Mouse (Mus musculus) liver, embryonic 16.5 days (tissue): ENCODE data around the gene Klhl10. TPM values are rescaled to one million over a fixed set of nuclear protein-coding genes. Genes with fewer than 3 reads are reported as not detected.

Experiments used
- ATAC-seq: fragments of 200-750 bp; cut with Nextera tagmentation; 2 replicates; pipeline ENCODE4 v1.8.0; 2017; ENCODE audit warnings: low read depth, mild to moderate bottlenecking, moderate number of reproducible peaks, moderate library complexity
- H3K27ac ChIP-seq: fragments of 300-500 bp; sonication (generic); 2 replicates; pipeline ENCODE4 v1.5.1; 2014; ENCODE audit warnings: mild to moderate bottlenecking, low read length
- H3K27me3 ChIP-seq: fragments of 300-500 bp; sonication (generic); 2 replicates; pipeline ENCODE4 v1.6.1; 2014; ENCODE audit warnings: low read depth, low read length, mixed read lengths; ENCODE audit not compliant: control insufficient read depth, insufficient read depth
- H3K36me3 ChIP-seq: fragments of 300-500 bp; sonication (generic); 2 replicates; pipeline ENCODE4 v1.6.1; 2014; ENCODE audit warnings: mild to moderate bottlenecking; ENCODE audit not compliant: control insufficient read depth, insufficient read depth
- H3K4me1 ChIP-seq: fragments of 300-500 bp; sonication (generic); 2 replicates; pipeline ENCODE4 v1.6.1; 2014; ENCODE audit warnings: low read depth, low read length, mixed read lengths; ENCODE audit not compliant: control insufficient read depth
- H3K4me2 ChIP-seq: fragments of 300-500 bp; sonication (generic); 2 replicates; pipeline ENCODE4 v1.6.1; 2014; ENCODE audit warnings: low read depth, low read length, mixed read lengths
- H3K4me3 ChIP-seq: fragments of 300-500 bp; sonication (generic); 2 replicates; pipeline ENCODE4 v1.5.1; 2014; ENCODE audit warnings: low read depth, mild to moderate bottlenecking, low read length
- H3K9ac ChIP-seq: fragments of 300-500 bp; sonication (generic); 2 replicates; pipeline ENCODE4 v1.6.1; 2014; ENCODE audit warnings: low read depth, low read length
- H3K9me3 ChIP-seq: fragments of 300-500 bp; sonication (generic); replicated peaks from 2 replicates; pipeline ENCODE4 v1.6.1; 2016; ENCODE audit warnings: low read length; ENCODE audit not compliant: control insufficient read depth
- WGBS: fragments of 180-500 bp; shearing (Covaris S2); extraction: QIAGEN DNeasy Blood & Tissue Kit; methylation state at CpG from one replicate; pipeline ENCODE4 v1.1.7; 2014; ENCODE audit not compliant: insufficient replicate concordance; 5-methylcytosine and 5-hydroxymethylcytosine counted together
- polyA plus RNA-seq: library from polyadenylated mRNA; unstranded; fragments of >200 nt; fragmentation: Nextera tagmentation; extraction: Ambion mirVana; gene quantifications from 2 replicates; pipeline ENCODE4 v1.2.1, GENCODE M21; 2015

The Klhl10 gene
- polyA plus RNA-seq, 1 experiment from 2014 or later: not detected

DNA sequence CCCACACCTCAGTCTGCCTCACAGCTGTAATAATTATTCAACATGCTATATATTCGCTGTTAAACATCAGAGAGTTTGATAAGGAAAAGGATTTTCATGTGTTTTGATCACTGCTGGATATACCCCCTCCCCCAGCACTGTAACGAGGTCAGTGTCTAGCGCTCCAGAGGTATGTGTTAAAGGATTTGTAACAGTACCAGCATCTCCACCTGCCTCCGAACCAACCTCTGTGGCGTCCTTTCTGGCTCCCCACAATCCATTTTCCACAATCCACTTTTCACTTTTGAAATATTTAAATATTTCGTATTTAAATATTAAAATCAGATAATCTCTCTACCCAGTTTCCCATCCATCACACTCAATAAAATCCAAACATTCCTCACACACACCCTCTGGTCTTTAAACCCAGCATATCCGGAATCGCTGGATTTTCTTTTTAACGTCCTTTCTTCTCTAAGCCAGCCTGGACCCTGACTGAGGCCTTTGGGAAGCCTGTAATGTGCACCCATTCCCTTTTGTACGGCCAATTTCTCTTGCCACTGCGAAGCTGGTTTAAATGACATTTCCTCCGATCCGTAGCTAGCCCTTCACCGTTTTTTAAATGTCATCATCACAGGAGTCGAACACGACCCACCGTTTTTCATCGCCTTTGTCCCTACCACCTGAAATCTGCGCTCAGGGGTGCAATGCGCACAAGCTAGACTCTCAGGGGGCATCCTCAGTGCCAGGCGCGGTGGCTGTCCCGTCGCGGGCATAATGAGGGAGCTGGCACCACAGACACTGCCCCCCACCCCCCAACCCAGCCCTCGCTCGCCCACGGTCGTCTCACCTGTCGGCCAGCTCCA lies 29.9 kb downstream of the Klhl10 start:
- peak overlapping the region; percentile 85 for H3K4me2 ChIP-seq
- H3K9ac ChIP-seq: peak overlapping the region; percentile 95
- ATAC-seq: no peak
- H3K4me1 ChIP-seq: peaks cover 17% of the 10 kb centered on the region
- peak overlapping the region; percentile 92 for H3K4me3 ChIP-seq
- peak overlapping the region; percentile 75; the same call in 1 of the 2 replicates for H3K27ac ChIP-seq
- no peaks in the 10 kb centered on the region for H3K9me3 ChIP-seq
- no peaks in the 10 kb centered on the region; the same call in 1 of the 2 replicates for H3K36me3 ChIP-seq
- H3K27me3 ChIP-seq: no peaks in the 10 kb centered on the region
- 6% methylated on average over 30 of the region's 30 CpGs for WGBS

DNA sequence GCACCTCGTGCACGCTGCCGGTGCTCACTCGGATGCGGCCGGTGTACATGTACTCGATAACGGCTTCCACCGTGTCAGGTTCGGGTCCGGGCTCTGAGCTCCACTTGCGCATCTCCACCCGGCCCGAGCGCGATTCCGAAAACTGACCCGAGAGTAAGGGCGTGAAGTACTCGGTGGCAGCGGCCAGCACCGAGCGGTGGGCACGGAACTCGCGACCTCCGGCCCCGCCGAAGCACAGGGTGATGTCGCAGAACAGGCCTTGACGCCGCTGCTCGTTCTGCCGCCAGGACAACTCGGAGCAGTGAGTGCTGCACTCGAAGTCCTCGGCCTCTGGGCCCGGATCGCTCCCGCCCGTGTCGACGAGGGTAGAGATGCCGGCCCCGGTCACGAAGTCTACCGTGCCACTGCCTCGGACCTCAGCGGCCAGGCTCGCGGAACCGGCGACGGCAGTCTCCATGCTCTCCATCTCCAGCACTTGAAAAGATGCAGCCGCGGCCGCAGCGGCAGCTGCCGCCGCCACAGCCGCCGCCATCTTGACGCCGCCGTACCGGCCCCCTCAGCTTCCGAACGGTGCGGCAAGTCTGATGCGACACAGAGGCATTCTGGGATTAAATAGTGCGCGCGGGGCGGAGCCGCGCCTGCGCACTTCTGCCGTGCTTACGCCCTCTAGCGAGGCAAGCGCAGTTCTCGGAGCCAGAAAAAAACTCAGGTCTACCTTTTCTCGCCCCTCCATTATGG lies 30.6 kb downstream of the Klhl10 start, which contains the start of gene Klhl11:
Klhl11 (minus strand) TSS at position 545 of the 738 bp plus-strand sequence.
- ATAC-seq: peak; percentile 94
- WGBS: under 1% methylated on average over 83 of the region's 83 CpGs
- peak within 1 kb of the TSS; percentile 75 for H3K27ac ChIP-seq

DNA sequence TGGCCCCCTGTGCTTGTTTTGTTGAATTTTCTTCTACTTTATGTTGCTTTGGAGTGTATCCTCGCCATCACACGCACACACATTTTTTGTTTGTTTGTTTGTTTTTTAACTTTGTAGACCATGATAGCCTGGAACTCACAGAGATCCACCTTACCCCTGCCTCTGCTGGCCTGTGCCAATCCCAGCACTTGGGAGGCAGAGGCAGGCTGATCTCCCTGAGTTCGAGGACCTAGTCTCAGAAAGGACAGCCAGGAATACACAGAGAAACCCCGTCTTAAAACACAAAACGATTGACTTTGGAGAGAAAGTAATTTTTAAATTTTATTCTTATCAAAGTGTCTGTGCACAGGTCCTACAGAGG lies 31.2 kb downstream of the Klhl10 start:
- peak overlapping the region; percentile 10; the same call in 1 of the 2 replicates for H3K9ac ChIP-seq
- no peaks in the 10 kb centered on the region for H3K27me3 ChIP-seq
- peak; percentile 25 for ATAC-seq
- 25% methylated on average over 5 of the region's 5 CpGs for WGBS
- peaks cover 17% of the 10 kb centered on the region for H3K4me1 ChIP-seq
- H3K4me3 ChIP-seq: peak overlapping the region; percentile 92
- no peaks in the 10 kb centered on the region for H3K9me3 ChIP-seq
- peak overlapping the region; percentile 29; the same call in 1 of the 2 replicates for H3K27ac ChIP-seq
- peak overlapping the region; percentile 46; the same call in 1 of the 2 replicates for H3K4me2 ChIP-seq
- peaks cover 2% of the 10 kb centered on the region; the same call in 1 of the 2 replicates for H3K36me3 ChIP-seq

More for the DNA sequence above, 30.6 kb downstream of the Klhl10 start, which contains the start of gene Klhl11:
- peaks cover 17% of the 10 kb centered on the region for H3K4me1 ChIP-seq
- H3K36me3 ChIP-seq: no peaks in the 10 kb centered on the region; the same call in 1 of the 2 replicates
- peak within 1 kb of the TSS; percentile 92 for H3K4me3 ChIP-seq
- H3K27me3 ChIP-seq: no peaks in the 10 kb centered on the region
- no peaks in the 10 kb centered on the region for H3K9me3 ChIP-seq
- H3K4me2 ChIP-seq: peak within 1 kb of the TSS; percentile 85
- H3K9ac ChIP-seq: peak within 1 kb of the TSS; percentile 95

DNA sequence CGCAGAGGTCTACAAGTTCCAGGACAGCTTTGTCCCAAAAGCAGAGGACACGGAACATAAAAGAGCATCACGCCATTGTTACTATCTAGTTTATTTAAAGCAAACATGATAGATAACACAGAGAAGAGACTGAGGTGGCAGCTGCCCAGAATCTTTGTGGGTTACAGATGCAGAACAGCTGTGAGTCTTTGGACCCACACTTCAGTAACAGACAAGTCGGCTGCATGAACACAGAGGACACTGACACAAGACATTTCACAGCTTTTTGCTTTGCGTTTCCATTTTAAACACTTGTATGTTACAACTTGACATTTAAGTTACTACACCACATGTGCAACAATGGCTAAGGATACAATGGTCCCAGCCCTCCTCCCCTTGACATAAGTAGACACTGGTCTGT lies 34.6 kb downstream of the Klhl10 start:
- H3K27me3 ChIP-seq: no peaks in the 10 kb centered on the region
- ATAC-seq: no peak
- no peak overlapping the region for H3K27ac ChIP-seq
- peaks cover 6% of the 10 kb centered on the region for H3K4me1 ChIP-seq
- no peak overlapping the region for H3K4me3 ChIP-seq
- 78% methylated on average over 5 of the region's 5 CpGs for WGBS
- H3K36me3 ChIP-seq: peaks cover 14% of the 10 kb centered on the region
- no peak overlapping the region for H3K9ac ChIP-seq
- no peak overlapping the region for H3K4me2 ChIP-seq
- H3K9me3 ChIP-seq: no peaks in the 10 kb centered on the region

DNA sequence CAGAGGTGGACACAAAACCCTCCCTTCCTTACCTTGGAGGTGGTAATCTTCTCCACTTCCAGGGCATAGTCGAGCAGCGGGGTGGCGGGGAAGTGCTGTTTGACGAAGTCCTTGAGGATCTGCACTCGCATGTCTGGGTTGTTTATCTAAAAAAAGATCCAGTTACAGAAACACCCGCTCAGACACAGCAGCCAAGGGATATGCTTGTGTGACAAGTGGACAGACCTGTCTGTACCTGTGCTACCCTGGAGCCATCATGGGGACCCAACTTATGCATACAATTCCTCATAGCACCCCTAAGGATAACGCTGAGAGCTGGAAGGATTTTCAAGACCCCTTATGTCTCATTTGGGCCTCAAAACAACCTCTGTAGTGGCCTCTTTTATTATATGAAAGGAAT lies 37.4 kb downstream of the Klhl10 start:
- WGBS: 75% methylated on average over 7 of the region's 7 CpGs
- no peaks in the 10 kb centered on the region for H3K9me3 ChIP-seq
- H3K4me2 ChIP-seq: no peak overlapping the region
- no peaks in the 10 kb centered on the region for H3K4me1 ChIP-seq
- peaks cover 21% of the 10 kb centered on the region for H3K36me3 ChIP-seq
- no peak overlapping the region for H3K9ac ChIP-seq
- ATAC-seq: no peak
- no peaks in the 10 kb centered on the region for H3K27me3 ChIP-seq
- no peak overlapping the region for H3K27ac ChIP-seq
- no peak overlapping the region for H3K4me3 ChIP-seq

DNA sequence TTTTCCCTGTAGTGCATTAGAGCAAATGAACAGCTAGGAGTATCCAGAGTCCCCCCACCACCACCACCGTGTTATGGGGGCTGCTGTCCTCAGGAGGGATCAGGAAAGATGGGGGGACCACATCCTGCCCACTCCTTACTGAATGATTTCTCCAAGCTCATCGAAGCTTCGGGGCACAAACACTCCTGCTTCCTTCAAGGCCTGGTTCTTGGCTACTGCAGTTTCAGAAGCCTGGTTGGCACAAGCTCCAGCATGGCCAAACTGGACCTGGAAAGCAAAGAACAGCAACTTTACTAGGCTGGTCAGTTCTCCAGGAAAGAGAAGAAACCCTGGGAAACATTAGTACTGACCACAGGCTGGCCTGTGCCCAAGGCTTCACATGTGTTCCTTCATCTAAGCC lies 42.7 kb downstream of the Klhl10 start:
- ATAC-seq: no peak
- Histone ChIP-seq H3K9ac (no peak overlapping the region), H3K4me2 (no peak overlapping the region), H3K27ac (no peak overlapping the region), H3K4me3 (no peak overlapping the region), H3K36me3 (peaks cover 14% of the 10 kb centered on the region), H3K4me1 (no peaks in the 10 kb centered on the region), H3K9me3 (no peaks in the 10 kb centered on the region), H3K27me3 (no peaks in the 10 kb centered on the region)
- 70% methylated on average over 3 of the region's 3 CpGs for WGBS

DNA sequence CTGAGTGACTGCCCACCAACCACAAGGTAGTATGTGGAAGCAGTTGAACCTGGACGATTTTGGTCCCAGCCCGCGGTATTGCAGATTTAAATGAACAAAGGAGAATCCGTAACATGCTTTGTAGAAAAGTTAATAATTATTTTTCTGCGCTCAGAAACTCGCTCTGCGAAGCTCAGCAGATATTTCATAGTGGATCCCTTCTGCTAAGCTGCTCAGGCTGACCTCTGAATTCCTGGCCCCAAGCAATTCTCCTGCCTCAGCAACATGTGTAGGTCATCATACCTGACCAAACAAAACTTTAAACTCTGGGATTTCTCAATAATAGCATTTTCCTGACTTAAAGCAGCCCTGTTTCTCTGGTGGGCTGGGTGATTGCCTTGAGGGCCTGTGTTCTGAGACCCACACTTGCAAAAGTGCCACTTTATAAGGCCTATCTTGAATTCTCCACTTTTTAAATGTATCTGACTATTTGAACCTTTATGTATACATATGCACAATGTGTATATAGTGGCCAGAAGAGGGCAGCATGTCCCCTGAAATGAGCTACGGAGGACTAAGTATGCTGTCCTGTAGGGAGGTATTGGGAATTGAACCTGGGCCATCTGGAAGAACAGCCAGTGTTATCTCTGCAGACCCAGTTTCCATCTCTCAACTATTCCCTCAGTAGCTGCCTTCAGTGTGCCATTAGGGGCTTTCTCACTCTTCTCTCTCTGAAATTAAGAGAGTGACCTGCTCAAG lies 44.3 kb downstream of the Klhl10 start:
- H3K4me1 ChIP-seq: no peaks in the 10 kb centered on the region
- WGBS: 70% methylated on average over 8 of the region's 8 CpGs
- no peaks in the 10 kb centered on the region for H3K9me3 ChIP-seq
- ATAC-seq: no peak
- H3K4me2 ChIP-seq: no peak overlapping the region
- H3K36me3 ChIP-seq: peaks cover 12% of the 10 kb centered on the region
- H3K27me3 ChIP-seq: no peaks in the 10 kb centered on the region
- no peak overlapping the region for H3K27ac ChIP-seq
- no peak overlapping the region for H3K4me3 ChIP-seq
- H3K9ac ChIP-seq: no peak overlapping the region

DNA sequence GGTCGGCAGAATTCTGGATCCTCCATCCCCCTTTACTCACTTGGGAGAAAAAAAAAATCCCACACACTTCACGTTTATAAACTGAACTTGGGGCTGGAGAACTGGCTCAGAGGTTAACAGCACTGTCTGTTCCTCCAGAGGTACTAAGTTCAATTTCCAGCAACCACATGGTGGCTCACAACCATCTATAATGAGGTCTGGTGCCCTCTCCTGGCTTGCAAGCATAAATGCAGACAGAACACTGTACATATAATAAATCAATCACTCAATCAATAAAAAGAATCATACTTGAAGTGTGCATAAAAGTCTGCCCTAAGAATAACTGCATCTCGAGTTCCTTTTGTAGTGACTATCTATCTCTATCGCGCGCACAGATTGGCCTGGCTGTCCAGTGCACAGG lies 49.2 kb downstream of the Klhl10 start:
- no peak overlapping the region for H3K4me2 ChIP-seq
- no peak for ATAC-seq
- H3K9me3 ChIP-seq: no peaks in the 10 kb centered on the region
- H3K27ac ChIP-seq: no peak overlapping the region
- H3K9ac ChIP-seq: no peak overlapping the region
- H3K36me3 ChIP-seq: peaks cover 18% of the 10 kb centered on the region
- H3K4me1 ChIP-seq: no peaks in the 10 kb centered on the region
- H3K4me3 ChIP-seq: no peak overlapping the region
- no peaks in the 10 kb centered on the region for H3K27me3 ChIP-seq
- 74% methylated on average over 6 of the region's 6 CpGs for WGBS
